Mouse (Mus musculus) kidney, adult 2 months (tissue): Measurements from ENCODE around the gene Cga.

Experiments
- CTCF ChIP-seq: fragments of 200-500 bp; conservative IDR thresholded peaks from 2 replicates; pipeline ENCODE4 v1.5.1; 2011; ENCODE audit warnings: low read depth, mild to moderate bottlenecking, control low read depth, low read length, moderate library complexity, mixed read lengths; ENCODE audit not compliant: insufficient read depth, insufficient read length
- POLR2A ChIP-seq: fragments of 200-500 bp; IDR thresholded peaks from one replicate; pipeline ENCODE4 v1.6.1; 2011; ENCODE audit warnings: low read depth, low read length, control low read depth

GRCm38 (mm10) chr4:34941046-34941445, 47.5 kb downstream of the Cga start:
- TF ChIP-seq CTCF = no peak
- TF ChIP-seq POLR2A = no peak
